Mouse (Mus musculus) neural tube, embryonic 14.5 days (tissue): ENCODE measurements around the gene Pth1r. TPM values are rescaled to one million over a fixed set of nuclear protein-coding genes. Genes with fewer than 3 reads are reported as not detected.

Experiments used
- ATAC-seq: fragments of 200-750 bp; cut with Nextera tagmentation; 2 replicates; pipeline ENCODE4 v1.8.0; 2017; ENCODE audit warnings: low read depth, mild to moderate bottlenecking, moderate TSS enrichment, moderate library complexity
- H3K27ac ChIP-seq: fragments of 300-500 bp; sonication (generic); 2 replicates; pipeline ENCODE4 v1.5.1; 2014; ENCODE audit warnings: low read depth, mild to moderate bottlenecking, control low read depth, low read length, moderate library complexity, mixed read lengths
- H3K27me3 ChIP-seq: fragments of 300-500 bp; sonication (generic); 2 replicates; pipeline ENCODE4 v1.6.1; 2014; ENCODE audit warnings: low read length; ENCODE audit not compliant: control insufficient read depth, insufficient read depth
- H3K36me3 ChIP-seq: fragments of 300-500 bp; sonication (generic); 2 replicates; pipeline ENCODE4 v1.6.1; 2014; ENCODE audit warnings: low read length, mixed read lengths; ENCODE audit not compliant: control insufficient read depth, insufficient read depth
- H3K4me1 ChIP-seq: fragments of 300-500 bp; sonication (generic); 2 replicates; pipeline ENCODE4 v1.6.1; 2014; ENCODE audit warnings: low read length; ENCODE audit not compliant: control insufficient read depth, insufficient read depth
- H3K4me2 ChIP-seq: fragments of 300-500 bp; sonication (generic); 2 replicates; pipeline ENCODE4 v1.6.1; 2014; ENCODE audit warnings: mild to moderate bottlenecking, low read depth, low read length, control low read depth
- H3K4me3 ChIP-seq: fragments of 300-500 bp; sonication (generic); 2 replicates; pipeline ENCODE4 v1.5.1; 2014; ENCODE audit warnings: low read depth, low read length, control low read depth, mixed read lengths
- H3K9ac ChIP-seq: fragments of 300-500 bp; sonication (generic); replicated peaks from 2 replicates; pipeline ENCODE4 v1.6.1; 2014; ENCODE audit warnings: low read depth, mild to moderate bottlenecking, control low read depth, low read length, mixed read lengths
- H3K9me3 ChIP-seq: fragments of 300-500 bp; sonication (generic); 2 replicates; pipeline ENCODE4 v1.6.1; 2016; ENCODE audit warnings: low read length; ENCODE audit not compliant: control insufficient read depth
- WGBS: fragments of 180-500 bp; shearing (Covaris S2); extraction: QIAGEN DNeasy Blood & Tissue Kit; methylation state at CpG from one replicate; pipeline ENCODE4 v1.1.7; 2014; 5-methylcytosine and 5-hydroxymethylcytosine counted together
- polyA plus RNA-seq: library from polyadenylated mRNA; unstranded; fragments of >200 nt; fragmentation: Nextera tagmentation; extraction: Ambion mirVana; gene quantifications from 2 replicates; pipeline ENCODE4 v1.2.1, GENCODE M21; 2014

Gene Pth1r
- polyA plus RNA-seq, 1 experiment from 2014 or later, result 5.2 TPM

GRCm38 (mm10) chr9:110702848-110703247 lies 44.1 kb downstream of the Pth1r start:
- no peaks in the 10 kb centered on the region for H3K27me3 ChIP-seq
- H3K9me3 ChIP-seq, result no peaks in the 10 kb centered on the region
- no peaks in the 10 kb centered on the region for H3K4me1 ChIP-seq
- no peak overlapping the region for H3K4me2 ChIP-seq
- H3K27ac ChIP-seq, result no peak overlapping the region
- 86% methylated on average over 1 of the region's 1 CpGs for WGBS
- H3K9ac ChIP-seq, result no peak overlapping the region
- H3K36me3 ChIP-seq, result peaks cover 3% of the 10 kb centered on the region; the same call in 1 of the 2 replicates
- H3K4me3 ChIP-seq, result no peak overlapping the region
- ATAC-seq, result no peak

DNA sequence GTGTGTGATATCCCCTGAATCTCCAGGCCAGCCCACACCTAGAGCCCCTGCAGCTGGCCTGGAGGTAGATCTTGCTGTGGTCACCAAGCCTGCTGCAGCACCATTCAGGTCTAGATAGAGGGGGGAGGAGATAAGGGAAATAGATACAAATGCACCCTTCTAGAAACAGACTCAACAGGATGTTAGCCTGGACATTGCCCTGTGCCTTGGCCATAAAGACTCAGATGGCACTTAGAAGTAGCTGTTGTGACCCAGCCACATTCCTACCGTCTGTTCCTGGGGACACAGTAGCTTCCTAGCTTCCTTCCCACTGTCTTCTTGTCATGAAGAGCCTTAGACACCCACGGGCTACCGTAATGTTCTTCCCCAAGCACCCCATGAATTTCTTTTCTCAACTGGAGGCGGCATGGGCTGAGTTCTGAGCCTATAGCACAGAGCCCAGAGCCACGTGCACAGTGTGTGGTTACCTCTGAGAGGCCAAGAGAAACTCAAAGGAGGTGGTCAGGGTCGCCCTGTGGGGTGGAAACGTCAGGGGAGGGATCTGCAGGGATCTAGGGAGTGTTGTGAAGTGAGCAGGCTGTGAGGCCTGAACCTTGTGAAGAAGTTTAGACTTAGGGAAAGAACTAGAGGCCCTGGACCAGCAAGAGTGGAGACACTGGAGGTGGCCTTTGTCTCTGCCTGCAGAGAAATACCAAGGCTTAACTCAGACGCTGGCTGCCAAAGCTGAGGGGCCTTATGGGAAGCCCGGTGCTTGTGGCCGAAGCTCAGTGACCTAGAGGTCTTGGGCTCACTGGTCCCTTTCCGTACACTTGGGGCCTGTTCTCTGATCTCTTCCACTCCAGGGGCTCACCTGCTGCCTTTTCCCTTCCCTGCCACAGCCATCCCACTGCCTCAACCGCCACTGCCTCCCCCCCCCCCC lies 45.6 kb downstream of the Pth1r start:
- no peaks in the 10 kb centered on the region for H3K27me3 ChIP-seq
- WGBS, result 83% methylated on average over 12 of the region's 12 CpGs

GRCm38 (mm10) chr9:110699574-110699973 lies 47.4 kb downstream of the Pth1r start:
- Histone ChIP-seq H3K9ac (no peak overlapping the region), H3K36me3 (peaks cover 2% of the 10 kb centered on the region; the same call in 1 of the 2 replicates), H3K27me3 (no peaks in the 10 kb centered on the region), H3K4me2 (no peak overlapping the region), H3K9me3 (no peaks in the 10 kb centered on the region), H3K27ac (no peak overlapping the region), H3K4me1 (no peaks in the 10 kb centered on the region), H3K4me3 (no peak overlapping the region)
- 95% methylated on average over 3 of the region's 3 CpGs for WGBS
- no peak for ATAC-seq

More for the DNA sequence above, 45.6 kb downstream of the Pth1r start:
- no peak for ATAC-seq
- Histone ChIP-seq H3K36me3 (peaks cover 3% of the 10 kb centered on the region; the same call in 1 of the 2 replicates), H3K4me1 (no peaks in the 10 kb centered on the region), H3K4me2 (no peak overlapping the region), H3K9ac (no peak overlapping the region), H3K4me3 (no peak overlapping the region), H3K27ac (no peak overlapping the region), H3K9me3 (no peaks in the 10 kb centered on the region)

DNA sequence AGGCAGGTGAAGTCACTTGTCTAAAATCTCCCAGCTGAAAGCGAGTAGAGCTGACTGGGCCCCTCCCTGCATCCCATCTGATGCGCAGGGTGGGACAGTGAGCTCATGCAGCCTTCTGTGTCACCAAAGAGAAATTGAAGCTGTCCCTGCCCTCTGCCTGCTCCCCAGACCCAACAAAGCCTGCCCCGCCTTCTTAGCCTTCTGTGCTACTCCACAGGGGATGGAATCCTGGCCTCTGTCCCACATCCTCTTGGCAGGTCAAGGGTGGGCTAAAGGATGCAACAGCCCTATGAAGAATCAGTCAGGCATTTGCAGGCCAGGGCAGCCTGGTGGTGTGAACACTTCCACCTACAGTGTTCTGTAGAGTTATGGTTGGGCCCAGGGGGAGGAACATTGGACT lies 49.5 kb downstream of the Pth1r start:
- no peaks in the 10 kb centered on the region for H3K27me3 ChIP-seq
- H3K4me3 ChIP-seq, result no peak overlapping the region
- no peak overlapping the region for H3K9ac ChIP-seq
- H3K36me3 ChIP-seq, result peaks cover 4% of the 10 kb centered on the region; the same call in 1 of the 2 replicates
- H3K4me2 ChIP-seq, result no peak overlapping the region
- ATAC-seq, result no peak
- H3K4me1 ChIP-seq, result no peaks in the 10 kb centered on the region
- H3K27ac ChIP-seq, result no peak overlapping the region
- H3K9me3 ChIP-seq, result no peaks in the 10 kb centered on the region
- WGBS, result 85% methylated on average over 3 of the region's 3 CpGs

DNA sequence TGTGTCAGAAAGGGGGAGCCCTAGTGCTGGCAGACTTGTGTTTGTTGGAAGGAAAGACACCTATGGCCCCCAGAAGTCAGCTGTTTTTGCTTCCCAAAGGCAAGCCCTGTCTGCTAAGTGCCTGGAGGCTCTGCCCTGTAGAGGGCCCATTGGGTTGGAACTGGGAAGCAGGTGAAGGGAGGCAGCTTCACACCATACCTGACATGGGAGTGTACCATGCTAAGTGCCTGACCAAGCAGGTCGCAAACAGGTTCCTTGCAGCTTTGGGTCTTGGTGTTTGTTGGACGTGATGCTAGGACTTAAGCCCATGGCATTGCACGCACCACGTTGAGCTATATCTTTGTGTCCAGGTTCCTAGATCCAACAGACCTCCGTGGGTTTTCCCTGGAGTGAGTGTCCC lies 50.5 kb downstream of the Pth1r start:
- H3K27ac ChIP-seq, result no peak overlapping the region
- no peak overlapping the region for H3K4me3 ChIP-seq
- H3K9ac ChIP-seq, result no peak overlapping the region
- H3K4me1 ChIP-seq, result no peaks in the 10 kb centered on the region
- no peak for ATAC-seq
- no peak overlapping the region for H3K4me2 ChIP-seq
- H3K27me3 ChIP-seq, result no peaks in the 10 kb centered on the region
- H3K36me3 ChIP-seq, result peaks cover 4% of the 10 kb centered on the region; the same call in 1 of the 2 replicates
- H3K9me3 ChIP-seq, result no peaks in the 10 kb centered on the region
- 92% methylated on average over 5 of the region's 5 CpGs for WGBS

DNA sequence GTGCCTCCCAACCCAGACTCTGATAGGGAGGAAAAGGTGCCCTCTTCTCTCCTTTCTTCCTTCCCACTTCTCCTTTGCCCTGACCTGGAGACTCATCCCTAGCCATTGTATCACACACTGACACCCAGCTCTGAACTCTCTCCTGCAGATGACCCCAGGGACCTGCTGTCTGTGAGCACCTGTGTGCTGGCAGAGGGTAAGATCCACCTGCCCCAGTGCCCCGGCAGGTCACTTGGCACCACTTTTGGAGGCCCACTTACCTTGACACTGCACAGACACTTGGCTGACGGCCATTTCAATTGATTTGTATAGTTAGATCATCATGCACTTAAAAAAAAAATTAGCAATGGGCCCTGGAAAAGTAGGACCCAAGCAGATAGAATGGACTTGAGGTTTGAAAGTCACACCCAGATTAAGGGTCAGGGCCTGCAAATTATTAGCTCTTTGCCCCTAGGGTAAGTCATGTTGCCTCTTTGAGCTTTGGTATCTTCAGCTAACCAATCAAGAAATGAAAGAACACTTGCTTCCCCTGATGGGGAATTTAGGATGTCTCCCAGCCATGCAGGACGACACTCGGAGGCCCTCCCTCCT lies 51.7 kb downstream of the Pth1r start:
- Histone ChIP-seq H3K9ac (no peak overlapping the region), H3K4me3 (no peak overlapping the region), H3K4me2 (no peak overlapping the region), H3K9me3 (no peaks in the 10 kb centered on the region), H3K27ac (no peak overlapping the region), H3K27me3 (no peaks in the 10 kb centered on the region), H3K36me3 (peaks cover 4% of the 10 kb centered on the region; the same call in 1 of the 2 replicates), H3K4me1 (no peaks in the 10 kb centered on the region)
- 91% methylated on average over 4 of the region's 4 CpGs for WGBS
- ATAC-seq, result no peak

GRCm38 (mm10) chr9:110689261-110689779 lies 57.6 kb downstream of the Pth1r start:
- H3K4me3 ChIP-seq, result no peak overlapping the region
- H3K9ac ChIP-seq, result no peak overlapping the region
- no peaks in the 10 kb centered on the region for H3K27me3 ChIP-seq
- no peak overlapping the region for H3K4me2 ChIP-seq
- no peak overlapping the region for H3K27ac ChIP-seq
- no peaks in the 10 kb centered on the region for H3K9me3 ChIP-seq
- peaks cover 6% of the 10 kb centered on the region for H3K4me1 ChIP-seq
- ATAC-seq, result no peak
- WGBS, result 92% methylated on average over 8 of the region's 8 CpGs
- H3K36me3 ChIP-seq, result peaks cover 1% of the 10 kb centered on the region; the same call in 1 of the 2 replicates

DNA sequence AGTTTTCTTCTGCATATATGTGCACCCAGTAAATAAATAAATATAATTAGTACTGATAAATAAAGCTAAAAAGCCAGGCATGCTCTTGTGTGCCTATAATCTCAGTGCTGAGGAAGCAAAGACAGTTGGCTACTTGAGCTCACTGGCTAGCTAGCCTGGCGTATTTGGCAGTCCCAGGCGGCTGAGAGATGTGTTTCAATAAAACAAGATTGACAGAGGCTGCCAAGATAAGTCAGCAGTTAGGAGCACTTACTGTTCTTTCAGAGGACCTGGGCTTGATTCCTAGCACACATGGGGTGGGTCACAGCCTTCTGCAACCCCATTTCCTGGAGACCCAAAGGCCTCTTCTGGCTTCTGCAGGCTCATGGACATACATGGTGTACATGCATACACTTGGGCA lies 59.1 kb downstream of the Pth1r start:
- no peaks in the 10 kb centered on the region for H3K36me3 ChIP-seq
- no peaks in the 10 kb centered on the region for H3K9me3 ChIP-seq
- WGBS, result 79% methylated on average over 2 of the region's 2 CpGs
- H3K4me2 ChIP-seq, result no peak overlapping the region
- H3K4me3 ChIP-seq, result no peak overlapping the region
- H3K27me3 ChIP-seq, result no peaks in the 10 kb centered on the region
- H3K27ac ChIP-seq, result no peak overlapping the region
- no peak for ATAC-seq
- H3K9ac ChIP-seq, result no peak overlapping the region
- peaks cover 18% of the 10 kb centered on the region for H3K4me1 ChIP-seq

GRCm38 (mm10) chr9:110687061-110687460 lies 59.9 kb downstream of the Pth1r start:
- H3K9me3 ChIP-seq, result no peaks in the 10 kb centered on the region
- no peaks in the 10 kb centered on the region for H3K36me3 ChIP-seq
- no peak overlapping the region for H3K4me2 ChIP-seq
- no peak overlapping the region for H3K4me3 ChIP-seq
- WGBS, result 71% methylated on average over 5 of the region's 5 CpGs
- no peak for ATAC-seq
- no peak overlapping the region for H3K9ac ChIP-seq
- no peak overlapping the region for H3K27ac ChIP-seq
- H3K4me1 ChIP-seq, result peaks cover 23% of the 10 kb centered on the region
- no peaks in the 10 kb centered on the region for H3K27me3 ChIP-seq
